Mouse (Mus musculus): ENCODE data around the gene Med12l.

DNA sequence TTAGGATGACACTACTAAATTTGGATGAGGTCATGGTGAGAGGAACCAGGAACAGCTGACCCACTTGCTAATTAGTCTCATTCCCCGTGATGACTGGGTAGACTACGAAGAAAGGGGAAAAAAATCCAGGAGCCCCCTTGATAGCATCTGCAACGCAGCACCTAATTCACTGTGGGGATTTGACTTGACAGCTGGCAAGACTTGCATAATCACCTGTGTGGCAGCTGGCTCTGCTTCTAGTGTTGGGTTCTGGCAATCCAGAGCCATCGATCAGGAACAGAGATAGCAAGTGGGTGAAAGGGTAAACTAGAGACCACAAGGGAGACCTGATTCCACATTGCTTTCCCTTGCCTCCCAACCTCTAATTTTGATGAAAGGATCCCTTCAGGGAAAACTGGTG is 19.8 kb upstream of the Med12l start:
- TF ChIP-seq POLR2A (IDR thresholded peaks at IDR 0.05; ENCODE audit: insufficient read depth, low read depth, low read length) (no peak), CTCF (IDR thresholded peaks at IDR 0.05) (no peak), EP300 (IDR thresholded peaks at IDR 0.05; ENCODE audit: insufficient read depth, low read depth, low read length) (no peak)

Measured in heart, adult 2 months (tissue).